Mouse (Mus musculus): ENCODE results near the gene Sec14l2.

- TF ChIP-seq POLR2A (IDR thresholded peaks at IDR 0.05; ENCODE audit: control insufficient read depth, extremely low read depth, insufficient read depth, low read length, poor library complexity), result no peak
- no peak for TF ChIP-seq CTCF (IDR thresholded peaks at IDR 0.05; ENCODE audit: borderline replicate concordance, control insufficient read depth, extremely low read depth, insufficient read depth, low read length, poor library complexity)
These were observed 60.2 kb downstream of the Sec14l2 start for GRCm38 (mm10) chr11:4062981-4063380.

Measured in thymus, adult 2 months (tissue).